Mouse (Mus musculus) lung, embryonic 16.5 days (tissue): Measurements from ENCODE around the gene Lrrc34. TPM values are rescaled to one million over a fixed set of nuclear protein-coding genes. Genes with fewer than 3 reads are reported as not detected.

ENCODE experiments used
- ATAC-seq: fragments of 200-750 bp; cut with Nextera tagmentation; 2 replicates; pipeline ENCODE4 v1.8.0; 2017; ENCODE audit warnings: low read depth, mild to moderate bottlenecking, moderate library complexity
- H3K27ac ChIP-seq: fragments of 300-500 bp; sonication (generic); 2 replicates; pipeline ENCODE4 v1.5.1; 2014; ENCODE audit warnings: mild to moderate bottlenecking, control low read depth, low read length
- H3K27me3 ChIP-seq: fragments of 300-500 bp; sonication (generic); 2 replicates; pipeline ENCODE4 v1.6.1; 2014; ENCODE audit warnings: low read depth, low read length, mixed read lengths; ENCODE audit not compliant: control insufficient read depth, insufficient read depth
- H3K36me3 ChIP-seq: fragments of 300-500 bp; sonication (generic); 2 replicates; pipeline ENCODE4 v1.6.1; 2014; ENCODE audit warnings: low read length; ENCODE audit not compliant: control insufficient read depth, insufficient read depth
- H3K4me1 ChIP-seq: fragments of 300-500 bp; sonication (generic); replicated peaks from 2 replicates; pipeline ENCODE4 v1.6.1; 2014; ENCODE audit warnings: low read length, mixed read lengths; ENCODE audit not compliant: control insufficient read depth, insufficient read depth
- H3K4me2 ChIP-seq: fragments of 300-500 bp; sonication (generic); 2 replicates; pipeline ENCODE4 v1.6.1; 2014; ENCODE audit warnings: low read depth, low read length, control low read depth
- H3K4me3 ChIP-seq: fragments of 300-500 bp; sonication (generic); 2 replicates; pipeline ENCODE4 v1.5.1; 2014; ENCODE audit warnings: mild to moderate bottlenecking, low read length, control low read depth
- H3K9ac ChIP-seq: fragments of 300-500 bp; sonication (generic); 2 replicates; pipeline ENCODE4 v1.6.1; 2014; ENCODE audit warnings: low read length, control low read depth
- H3K9me3 ChIP-seq: fragments of 300-500 bp; sonication (generic); 2 replicates; pipeline ENCODE4 v1.6.1; 2016; ENCODE audit warnings: low read length; ENCODE audit not compliant: control insufficient read depth
- WGBS: fragments of 180-500 bp; shearing (Covaris S2); extraction: QIAGEN DNeasy Blood & Tissue Kit; methylation state at CpG from one replicate; pipeline ENCODE4 v1.1.7; 2014; 5-methylcytosine and 5-hydroxymethylcytosine counted together
- polyA plus RNA-seq: library from polyadenylated mRNA; unstranded; fragments of >200 nt; fragmentation: Nextera tagmentation; extraction: Ambion mirVana; gene quantifications from 2 replicates; pipeline ENCODE4 v1.2.1, GENCODE M21; 2015

Lrrc34 gene
- polyA plus RNA-seq, result 6.4 and 6.7 TPM in 2 replicates

- H3K9me3 ChIP-seq, result no peaks in the 10 kb centered on the region
- H3K27ac ChIP-seq, result no peak within 1 kb of the TSS
- H3K9ac ChIP-seq, result peak within 1 kb of the TSS; percentile 66
- no peaks in the 10 kb centered on the region for H3K36me3 ChIP-seq
- 4% methylated on average over 25 of the region's 25 CpGs for WGBS
- peaks cover 17% of the 10 kb centered on the region for H3K27me3 ChIP-seq
- H3K4me2 ChIP-seq, result peak within 1 kb of the TSS; percentile 73
- H3K4me3 ChIP-seq, result peak within 1 kb of the TSS; percentile 46
- ATAC-seq, result peak; percentile 94
- peaks cover 10% of the 10 kb centered on the region; the same call in 1 of the 2 replicates for H3K4me1 ChIP-seq
Measured at GRCm38 (mm10) chr3:30647440-30648090, at the start of gene Lrrc34. TSS of gene Lrrc34 (minus strand) at chr3:30647869.

- Histone ChIP-seq H3K9me3 (no peaks in the 10 kb centered on the region), H3K27me3 (no peaks in the 10 kb centered on the region), H3K4me2 (no peak overlapping the region), H3K36me3 (no peaks in the 10 kb centered on the region), H3K9ac (no peak overlapping the region), H3K4me3 (no peak overlapping the region), H3K27ac (no peak overlapping the region), H3K4me1 (no peaks in the 10 kb centered on the region)
- peak; percentile 41; the same call in 1 of the 2 replicates for ATAC-seq
- WGBS, result 8% methylated on average over 2 of the region's 2 CpGs
Measured at GRCm38 (mm10) chr3:30696346-30696745, 48.7 kb upstream of the Lrrc34 start.

DNA sequence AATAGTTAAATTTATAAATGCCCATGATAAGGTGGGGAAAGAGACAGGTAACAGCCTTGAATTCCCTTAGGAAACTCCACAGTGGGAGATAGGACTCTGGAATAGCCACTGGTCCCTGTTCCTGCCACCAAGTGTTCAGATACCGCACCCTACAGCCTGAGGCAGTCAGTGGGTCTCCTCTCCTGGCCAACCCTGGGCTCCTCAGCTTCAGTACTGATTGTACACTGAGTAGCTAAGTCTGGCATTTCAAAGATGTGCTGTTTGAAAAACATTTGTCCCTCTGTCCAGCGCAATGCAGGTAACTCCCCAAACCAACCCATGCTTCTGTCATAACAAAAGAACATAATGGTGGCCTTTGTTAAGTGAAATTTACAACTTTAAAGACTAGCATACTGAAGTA, 48.0 kb upstream of the Lrrc34 start:
- H3K4me1 ChIP-seq, result no peaks in the 10 kb centered on the region
- H3K27me3 ChIP-seq, result no peaks in the 10 kb centered on the region
- ATAC-seq, result no peak
- H3K9ac ChIP-seq, result no peak overlapping the region
- no peaks in the 10 kb centered on the region for H3K36me3 ChIP-seq
- no peak overlapping the region for H3K4me3 ChIP-seq
- 90% methylated on average over 2 of the region's 2 CpGs for WGBS
- no peak overlapping the region for H3K27ac ChIP-seq
- H3K4me2 ChIP-seq, result no peak overlapping the region
- no peaks in the 10 kb centered on the region for H3K9me3 ChIP-seq

GRCm38 (mm10) chr3:30690976-30691375, 43.3 kb upstream of the Lrrc34 start:
- WGBS, result 40% methylated on average over 7 of the region's 7 CpGs
- no peak for ATAC-seq
- H3K27me3 ChIP-seq, result no peaks in the 10 kb centered on the region
- H3K36me3 ChIP-seq, result no peaks in the 10 kb centered on the region
- H3K4me1 ChIP-seq, result no peaks in the 10 kb centered on the region
- H3K4me2 ChIP-seq, result no peak overlapping the region
- H3K4me3 ChIP-seq, result no peak overlapping the region
- H3K9ac ChIP-seq, result no peak overlapping the region
- no peaks in the 10 kb centered on the region for H3K9me3 ChIP-seq
- H3K27ac ChIP-seq, result no peak overlapping the region

GRCm38 (mm10) chr3:30687216-30687615, 39.5 kb upstream of the Lrrc34 start:
- Histone ChIP-seq H3K4me3 (no peak overlapping the region), H3K9me3 (no peaks in the 10 kb centered on the region), H3K4me1 (no peaks in the 10 kb centered on the region), H3K36me3 (no peaks in the 10 kb centered on the region), H3K9ac (no peak overlapping the region), H3K27ac (no peak overlapping the region), H3K4me2 (no peak overlapping the region), H3K27me3 (no peaks in the 10 kb centered on the region)
- WGBS, result 51% methylated on average over 3 of the region's 3 CpGs
- peak; percentile 87 for ATAC-seq

DNA sequence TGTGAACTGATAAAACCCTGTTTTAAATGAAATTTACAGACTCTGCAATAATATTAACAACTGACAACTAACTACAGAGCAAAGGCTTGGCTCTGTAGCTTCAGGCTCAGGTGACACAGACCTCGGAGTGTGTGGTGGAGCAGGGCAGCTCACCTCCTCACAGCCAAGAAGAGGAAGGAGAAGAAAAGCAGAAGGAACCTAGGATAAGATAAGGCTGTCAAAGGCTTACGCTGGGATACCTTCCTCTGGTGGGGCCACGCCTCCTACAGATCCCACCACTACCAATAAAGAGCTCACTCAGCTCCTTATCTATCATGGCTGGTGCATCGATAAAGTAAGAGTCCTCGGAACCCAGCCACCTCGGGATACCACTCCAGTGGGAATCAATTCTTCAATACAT, 35.5 kb upstream of the Lrrc34 start:
- Histone ChIP-seq H3K4me2 (no peak overlapping the region), H3K4me1 (no peaks in the 10 kb centered on the region), H3K36me3 (no peaks in the 10 kb centered on the region), H3K9ac (no peak overlapping the region), H3K9me3 (no peaks in the 10 kb centered on the region), H3K4me3 (no peak overlapping the region), H3K27ac (no peak overlapping the region), H3K27me3 (no peaks in the 10 kb centered on the region)
- ATAC-seq, result no peak
- WGBS, result 63% methylated on average over 6 of the region's 6 CpGs

DNA sequence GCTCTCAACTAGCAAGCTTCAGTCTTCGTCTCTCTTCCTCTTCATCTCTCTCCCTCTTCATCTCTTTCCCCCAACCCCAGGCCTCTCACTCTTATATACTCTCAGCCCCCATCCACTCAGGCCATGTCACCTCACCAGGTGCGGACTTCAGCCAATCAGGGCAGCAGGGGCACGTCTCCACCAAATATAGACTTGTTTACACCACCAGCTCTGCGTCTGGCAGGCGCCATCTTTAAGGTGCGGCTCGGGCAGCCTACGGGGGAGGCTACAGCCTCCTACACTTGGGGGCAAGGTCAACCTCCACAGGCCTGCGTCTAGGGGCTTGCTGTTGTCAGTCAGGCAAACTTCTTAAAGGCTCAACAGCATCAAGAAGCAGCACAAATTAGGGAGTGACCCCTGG, 10.8 kb upstream of the Lrrc34 start:
- 79% methylated on average over 9 of the region's 9 CpGs for WGBS
- Histone ChIP-seq H3K9me3 (no peaks in the 10 kb centered on the region), H3K27ac (no peak overlapping the region), H3K4me3 (no peak overlapping the region), H3K4me2 (no peak overlapping the region), H3K4me1 (no peaks in the 10 kb centered on the region), H3K9ac (no peak overlapping the region), H3K36me3 (no peaks in the 10 kb centered on the region), H3K27me3 (no peaks in the 10 kb centered on the region)
- ATAC-seq, result no peak

- Histone ChIP-seq H3K9me3 (no peaks in the 10 kb centered on the region), H3K4me1 (no peaks in the 10 kb centered on the region), H3K27me3 (peaks cover 2% of the 10 kb centered on the region; the same call in 1 of the 2 replicates), H3K9ac (no peak overlapping the region), H3K4me3 (no peak overlapping the region), H3K4me2 (no peak overlapping the region), H3K36me3 (no peaks in the 10 kb centered on the region), H3K27ac (no peak overlapping the region)
- ATAC-seq, result no peak
- WGBS, result 61% methylated on average over 5 of the region's 5 CpGs
Measured at GRCm38 (mm10) chr3:30655937-30656336, 8.3 kb upstream of the Lrrc34 start.

DNA sequence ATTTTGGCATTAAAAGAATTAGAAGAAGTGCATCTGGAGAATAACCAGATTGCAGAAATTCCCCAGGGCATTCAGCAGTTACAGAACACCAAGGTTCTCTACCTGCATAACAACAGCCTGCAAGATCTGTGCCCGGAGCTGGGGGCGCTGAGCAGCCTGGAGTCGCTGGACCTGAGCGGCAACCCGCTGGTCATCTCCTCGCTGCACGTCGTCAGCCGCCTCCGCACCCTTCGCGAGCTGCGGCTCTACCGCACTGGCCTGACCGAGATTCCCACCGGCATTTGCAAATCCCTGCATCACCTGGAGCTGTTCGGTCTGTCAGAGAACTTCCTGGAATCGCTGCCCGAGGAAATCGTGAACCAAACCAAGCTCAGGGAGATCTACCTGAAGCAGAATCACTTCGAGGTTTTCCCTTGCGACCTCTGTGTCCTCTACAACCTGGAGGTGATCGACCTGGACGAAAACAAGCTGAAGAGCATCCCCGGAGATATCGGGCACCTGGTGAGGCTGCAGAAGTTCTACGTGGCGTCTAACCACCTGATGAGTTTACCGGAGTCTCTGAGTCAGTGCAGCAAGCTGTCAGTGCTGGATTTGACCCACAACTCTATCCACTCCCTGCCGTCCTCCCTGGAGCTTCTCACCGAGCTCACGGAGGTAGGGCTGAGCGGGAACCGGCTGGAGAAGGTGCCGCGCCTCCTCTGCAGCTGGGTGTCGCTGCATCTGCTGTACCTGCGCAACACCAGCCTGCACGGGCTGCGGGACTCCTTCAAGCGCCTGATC, 2.6 kb upstream of the Lrrc34 start:
- peaks cover 17% of the 10 kb centered on the region for H3K27me3 ChIP-seq
- WGBS, result 1% methylated on average over 41 of the region's 41 CpGs
- H3K9ac ChIP-seq, result peak overlapping the region; percentile 37
- H3K4me3 ChIP-seq, result peak overlapping the region; percentile 48
- peak overlapping the region; percentile 76 for H3K4me2 ChIP-seq
- no peaks in the 10 kb centered on the region for H3K36me3 ChIP-seq
- H3K27ac ChIP-seq, result no peak overlapping the region
- ATAC-seq, result 0 out of 2 replicates have a peak, but pooled peaks have one; percentile 55
- H3K4me1 ChIP-seq, result peaks cover 10% of the 10 kb centered on the region; the same call in 1 of the 2 replicates
- H3K9me3 ChIP-seq, result no peaks in the 10 kb centered on the region
